Mouse (Mus musculus): ENCODE results near the gene Ocel1.

GRCm38 (mm10) chr8:71340625-71341024 lies 30.5 kb upstream of the Ocel1 start:
- TF ChIP-seq CTCF (IDR thresholded peaks at IDR 0.05; ENCODE audit: low read depth, low read length), result peak; percentile 66
- no peak for TF ChIP-seq POLR2A (IDR thresholded peaks at IDR 0.05; ENCODE audit: insufficient read depth, low read length)
- no peak for TF ChIP-seq EP300 (IDR thresholded peaks at IDR 0.05; ENCODE audit: insufficient read depth, low read depth, low read length)

All from ES-Bruce4 (cell line).